10 mouse cellular contexts compared by ENCODE assay signal in genomic region chr13:93839721-93840120, GRCm38 (mm10).
DNase-seq lines count a peak whose midpoint lies in the region; ATAC-seq lines count a peak whose summit lies in the region.
"Had no signal": no experiment of that assay in that cellular context is flagged by ENCODE, and none has a peak within 500 bp of the region (broad histone marks: within the 10 kb centered on the region; RNA-seq: fewer than 3 reads in every experiment).

No protein-coding gene starts in this region.

- peak overlapping the region; percentile 77; the same call in 1 of the 2 replicates for H3K27ac ChIP-seq in heart, embryonic 10.5 days
- H3K27ac ChIP-seq in brown adipose tissue, adult 24 weeks (replicated peaks; ENCODE audit: low read depth, low read length), result peak overlapping the region; percentile 19; the same call in 1 of the 2 replicates
- peak overlapping the region; percentile 85 for H3K27ac ChIP-seq in heart, embryonic 16.5 days (ENCODE audit: low read length)
- peak overlapping the region; percentile 82 for H3K27ac ChIP-seq in midbrain, embryonic 10.5 days (replicated peaks)
- H3K27ac ChIP-seq: liver, embryonic 13.5 days had no signal

- no peak overlapping the region for H3K9ac ChIP-seq in heart, embryonic 16.5 days (ENCODE audit: low read length)
- H3K9ac ChIP-seq: liver, embryonic 13.5 days had no signal

- 0 out of 2 replicates have a peak, but pooled peaks have one; percentile 45 for ATAC-seq in heart, embryonic 16.5 days (replicated peaks; ENCODE audit: extremely low read depth, insufficient read depth, low FRiP score)

- 46% methylated on average over 2 of the region's 2 CpGs for WGBS in heart, embryonic 10.5 days
- 37% methylated on average over 2 of the region's 2 CpGs for WGBS in heart, embryonic 16.5 days
- WGBS in midbrain, embryonic 10.5 days, result 58% methylated on average over 2 of the region's 2 CpGs

- no peak for DNase-seq in heart, embryonic 10.5 days (ENCODE audit: low spot score)
- no peak for DNase-seq in heart, postnatal 10 days
- no peak for DNase-seq in midbrain, embryonic 10.5 days (ENCODE audit: low spot score)
- DNase-seq in spleen, postnatal 36 days (ENCODE audit: low spot score in 2 of 2), result no peak
- DNase-seq in right cerebral cortex, postnatal 10 days (ENCODE audit: low spot score in 2 of 2), result no peak
- DNase-seq in testis, postnatal 10 days (ENCODE audit: low spot score), result no peak
- DNase-seq: B cell, adult 2 months; liver, embryonic 13.5 days had no signal

- H3K36me3 ChIP-seq in heart, embryonic 10.5 days, result no peaks in the 10 kb centered on the region
- no peaks in the 10 kb centered on the region for H3K36me3 ChIP-seq in heart, embryonic 16.5 days (ENCODE audit: control insufficient read depth, insufficient read depth)
- H3K36me3 ChIP-seq in midbrain, embryonic 10.5 days, result no peaks in the 10 kb centered on the region
- H3K36me3 ChIP-seq: liver, embryonic 13.5 days had no signal

- H3K9me3 ChIP-seq in heart, embryonic 10.5 days, result no peaks in the 10 kb centered on the region
- H3K9me3 ChIP-seq in heart, embryonic 16.5 days (replicated peaks; ENCODE audit: control insufficient read depth, low read length), result no peaks in the 10 kb centered on the region
- peaks cover 5% of the 10 kb centered on the region; the same call in 1 of the 2 replicates for H3K9me3 ChIP-seq in midbrain, embryonic 10.5 days (replicated peaks)
- H3K9me3 ChIP-seq: liver, embryonic 13.5 days had no signal

- peak overlapping the region; percentile 24; the same call in 1 of the 2 replicates for H3K4me2 ChIP-seq in heart, embryonic 16.5 days (ENCODE audit: low read depth, low read length)
- H3K4me2 ChIP-seq: liver, embryonic 13.5 days had no signal

- no peak overlapping the region for H3K4me3 ChIP-seq in heart, embryonic 10.5 days
- H3K4me3 ChIP-seq in brown adipose tissue, adult 24 weeks (ENCODE audit: insufficient read depth, low read depth, low read length), result no peak overlapping the region
- no peak overlapping the region for H3K4me3 ChIP-seq in heart, embryonic 16.5 days (ENCODE audit: low read length)
- H3K4me3 ChIP-seq in midbrain, embryonic 10.5 days, result no peak overlapping the region
- H3K4me3 ChIP-seq: liver, embryonic 13.5 days had no signal

- no peaks in the 10 kb centered on the region for H3K27me3 ChIP-seq in heart, embryonic 10.5 days (ENCODE audit: insufficient read depth, poor library complexity, severe bottlenecking)
- no peaks in the 10 kb centered on the region for H3K27me3 ChIP-seq in heart, embryonic 16.5 days (ENCODE audit: control insufficient read depth, insufficient read depth, low read length)
- H3K27me3 ChIP-seq in midbrain, embryonic 10.5 days (ENCODE audit: low read depth, poor library complexity, severe bottlenecking), result no peaks in the 10 kb centered on the region
- H3K27me3 ChIP-seq: liver, embryonic 13.5 days had no signal

- H3K4me1 ChIP-seq in heart, embryonic 10.5 days, result peaks cover 32% of the 10 kb centered on the region
- peaks cover 18% of the 10 kb centered on the region for H3K4me1 ChIP-seq in brown adipose tissue, adult 24 weeks (ENCODE audit: control insufficient read depth, insufficient read depth, insufficient read length, low read length)
- H3K4me1 ChIP-seq in heart, embryonic 16.5 days (ENCODE audit: control insufficient read depth, insufficient read depth, low read length), result peaks cover 28% of the 10 kb centered on the region
- peaks cover 37% of the 10 kb centered on the region for H3K4me1 ChIP-seq in midbrain, embryonic 10.5 days

- intact Hi-C loops in heart, postnatal 10 days (cut with DNase I), result loop anchor here (5.0 kb wide), 1 partner anchor 218 kb away; the partner anchor contains the start of gene Lhfpl2

Comparison
In these comparisons a context has a peak if more than half of its experiments do, and no peak if none do; other contexts are left out.
1. H3K27ac ChIP-seq: peak in every context shown above with its lines; median percentile 85 in heart, embryonic 16.5 days; 82 in midbrain, embryonic 10.5 days; 77 in heart, embryonic 10.5 days; 19 in brown adipose tissue, adult 24 weeks.